Mouse (Mus musculus): Measurements from ENCODE around the gene Ganab.

DNA sequence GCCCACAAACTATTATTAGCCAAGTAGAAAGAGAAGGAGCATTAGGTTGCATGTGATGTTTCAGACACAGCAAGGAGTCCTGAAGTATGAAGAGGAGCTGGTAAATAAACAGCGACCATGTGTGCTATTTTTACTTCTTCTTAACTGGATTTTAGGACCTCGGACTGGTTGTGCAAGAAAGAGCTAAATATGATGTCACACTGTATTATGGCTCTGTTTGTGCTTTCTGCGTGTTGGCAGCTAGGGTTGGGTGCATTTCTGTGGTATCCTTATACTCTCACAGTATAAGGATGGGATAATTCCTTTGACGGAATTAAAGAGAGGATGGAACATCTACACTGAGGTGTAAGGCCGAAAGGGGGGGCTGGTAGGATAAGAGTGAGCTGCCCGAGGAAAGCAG is 47.4 kb downstream of the Ganab start:
- TF ChIP-seq CTCF (IDR thresholded peaks at IDR 0.05; ENCODE audit: extremely low read depth, insufficient read length, insufficient replicate concordance, low read depth, low read length) (no peak), POLR2A (IDR thresholded peaks at IDR 0.05; ENCODE audit: low read depth, low read length) (no peak)

Measured in small intestine, adult 2 months (tissue).